Mouse (Mus musculus): ENCODE measurements around the gene Ccdc125. TPM values are rescaled to one million over a fixed set of nuclear protein-coding genes. Genes with fewer than 3 reads are reported as not detected.

Gene Ccdc125
- polyA plus RNA-seq, 1 experiment from 2014 or later: 3.2 TPM

DNA sequence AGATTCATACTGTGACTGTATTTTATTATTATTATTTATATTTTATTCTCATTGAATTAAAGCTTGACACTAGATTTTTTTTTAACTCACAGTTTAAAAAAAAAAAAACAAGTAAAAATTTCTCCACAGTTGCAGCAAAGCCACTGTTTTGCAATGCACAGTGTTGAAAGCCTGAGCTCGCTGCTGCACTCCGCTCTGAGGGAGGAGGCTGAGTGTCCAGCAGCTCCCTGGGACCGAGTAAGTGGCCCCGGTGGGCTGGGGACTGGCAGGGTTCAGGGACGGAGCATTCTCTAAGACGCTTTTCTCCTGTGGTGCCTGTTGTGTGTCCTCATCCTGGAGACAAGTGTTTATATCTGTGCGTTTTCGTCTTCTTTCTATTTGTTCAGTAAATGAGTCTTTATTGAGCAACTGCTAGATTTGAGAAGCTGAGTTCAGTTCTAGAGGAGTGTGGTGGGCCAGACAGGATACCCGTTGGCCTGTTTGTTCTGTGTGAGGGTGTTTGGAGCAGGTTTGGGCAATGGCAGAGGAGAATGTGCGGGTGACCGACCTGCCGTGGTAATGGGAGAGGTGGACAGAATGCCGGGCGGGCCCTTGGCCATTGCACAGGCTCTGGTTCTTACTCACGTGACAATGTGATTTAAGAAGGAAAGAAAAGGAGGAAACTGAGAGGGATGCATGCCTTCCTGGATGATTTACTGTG is 6.6 kb downstream of the Ccdc125 start:
- Histone ChIP-seq H3K36me3 (ENCODE audit: control insufficient read depth, insufficient read depth) (no peaks in the 10 kb centered on the region), H3K4me3 (ENCODE audit: low read depth, low read length) (no peak overlapping the region), H3K27ac (ENCODE audit: low read depth, low read length) (no peak overlapping the region), H3K4me1 (replicated peaks; ENCODE audit: control insufficient read depth, insufficient read depth, low read length) (no peaks in the 10 kb centered on the region), H3K4me2 (replicated peaks; ENCODE audit: low read depth) (no peak overlapping the region), H3K9ac (ENCODE audit: low read depth, low read length) (no peak overlapping the region), H3K27me3 (replicated peaks; ENCODE audit: control insufficient read depth, insufficient read depth, low read length) (no peaks in the 10 kb centered on the region), H3K9me3 (ENCODE audit: control insufficient read depth) (no peaks in the 10 kb centered on the region)
- no peak for ATAC-seq
- 82% methylated on average over 15 of the region's 15 CpGs for WGBS
- no peak for TF ChIP-seq CTCF (IDR thresholded peaks at IDR 0.05; ENCODE audit: low read depth)

DNA sequence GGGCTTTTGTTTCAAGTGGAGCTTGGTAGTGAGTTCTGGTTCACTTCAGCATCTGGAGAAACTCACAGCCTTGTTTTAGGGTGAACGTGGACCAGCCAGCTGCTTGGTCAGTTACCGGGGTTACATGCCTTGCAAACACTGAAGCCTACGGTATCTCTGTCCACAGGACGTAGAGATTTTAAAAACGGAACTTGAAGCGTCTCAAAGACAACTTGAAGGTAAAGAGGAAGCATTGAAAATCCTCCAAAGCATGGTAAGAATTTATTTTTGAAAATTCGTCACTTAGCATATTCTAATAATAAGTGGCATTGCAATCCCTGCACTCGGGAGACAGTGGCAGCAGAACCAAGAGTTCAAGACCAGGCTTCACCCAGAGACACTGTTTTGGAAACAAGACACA is 12.1 kb downstream of the Ccdc125 start:
- no peak for TF ChIP-seq CTCF (IDR thresholded peaks at IDR 0.05; ENCODE audit: low read depth)
- no peak overlapping the region for H3K4me3 ChIP-seq (ENCODE audit: low read depth, low read length)
- no peaks in the 10 kb centered on the region for H3K36me3 ChIP-seq (ENCODE audit: control insufficient read depth, insufficient read depth)
- no peak overlapping the region for H3K4me2 ChIP-seq (replicated peaks; ENCODE audit: low read depth)
- no peak overlapping the region for H3K9ac ChIP-seq (ENCODE audit: low read depth, low read length)
- no peak for ATAC-seq
- no peaks in the 10 kb centered on the region for H3K4me1 ChIP-seq (replicated peaks; ENCODE audit: control insufficient read depth, insufficient read depth, low read length)
- WGBS: 92% methylated on average over 8 of the region's 8 CpGs
- no peaks in the 10 kb centered on the region for H3K9me3 ChIP-seq (ENCODE audit: control insufficient read depth)
- no peaks in the 10 kb centered on the region for H3K27me3 ChIP-seq (replicated peaks; ENCODE audit: control insufficient read depth, insufficient read depth, low read length)
- H3K27ac ChIP-seq (ENCODE audit: low read depth, low read length): no peak overlapping the region

DNA sequence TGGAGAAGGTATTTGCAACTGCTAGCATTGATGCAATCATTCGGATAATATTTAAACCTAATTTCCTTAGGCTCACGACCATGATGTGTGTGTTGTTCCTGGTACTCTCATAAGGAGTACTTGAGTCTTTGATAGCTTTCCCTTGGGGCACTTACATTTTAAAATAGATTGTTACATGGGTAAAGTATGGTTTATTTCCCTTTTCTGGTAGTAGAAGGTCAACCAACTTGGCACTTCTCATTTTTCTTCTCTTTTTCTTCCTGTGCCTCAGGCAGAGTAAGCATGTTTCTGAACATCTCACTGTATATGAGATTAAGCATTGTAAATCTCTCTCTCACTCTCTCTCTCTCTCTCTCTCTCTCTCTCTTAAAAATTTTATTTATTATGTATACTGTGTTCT is 13.3 kb downstream of the Ccdc125 start:
- Histone ChIP-seq H3K36me3 (ENCODE audit: control insufficient read depth, insufficient read depth) (no peaks in the 10 kb centered on the region), H3K27ac (ENCODE audit: low read depth, low read length) (no peak overlapping the region), H3K9me3 (ENCODE audit: control insufficient read depth) (no peaks in the 10 kb centered on the region), H3K9ac (ENCODE audit: low read depth, low read length) (no peak overlapping the region), H3K4me1 (replicated peaks; ENCODE audit: control insufficient read depth, insufficient read depth, low read length) (no peaks in the 10 kb centered on the region), H3K4me2 (replicated peaks; ENCODE audit: low read depth) (no peak overlapping the region), H3K27me3 (replicated peaks; ENCODE audit: control insufficient read depth, insufficient read depth, low read length) (no peaks in the 10 kb centered on the region), H3K4me3 (ENCODE audit: low read depth, low read length) (no peak overlapping the region)
- ATAC-seq: no peak
- 57% methylated on average over 2 of the region's 2 CpGs for WGBS
- no peak for TF ChIP-seq CTCF (IDR thresholded peaks at IDR 0.05; ENCODE audit: low read depth)

DNA sequence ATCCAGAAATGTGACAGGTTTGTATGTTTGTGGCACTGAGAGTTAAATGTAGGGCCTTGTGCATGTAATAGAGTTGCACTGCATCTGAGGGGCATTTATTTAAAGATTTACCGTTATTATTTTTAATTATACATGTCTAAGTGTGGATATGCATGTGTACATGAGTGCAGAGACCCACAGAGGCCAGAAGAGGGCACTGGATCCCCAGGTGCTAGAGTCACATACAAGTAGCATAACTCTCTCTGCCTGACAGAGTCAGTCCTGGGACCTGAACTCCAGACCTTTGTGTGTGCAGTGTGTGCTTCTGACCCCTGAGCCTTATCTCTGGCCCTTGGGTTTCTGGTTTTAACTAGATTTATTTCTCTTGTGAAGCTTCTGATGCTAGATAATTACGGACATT is 14.8 kb downstream of the Ccdc125 start:
- no peak overlapping the region for H3K9ac ChIP-seq (ENCODE audit: low read depth, low read length)
- no peaks in the 10 kb centered on the region for H3K4me1 ChIP-seq (replicated peaks; ENCODE audit: control insufficient read depth, insufficient read depth, low read length)
- no peaks in the 10 kb centered on the region for H3K36me3 ChIP-seq (ENCODE audit: control insufficient read depth, insufficient read depth)
- H3K4me3 ChIP-seq (ENCODE audit: low read depth, low read length): no peak overlapping the region
- TF ChIP-seq CTCF (IDR thresholded peaks at IDR 0.05; ENCODE audit: low read depth): peak; percentile 65
- no peaks in the 10 kb centered on the region for H3K27me3 ChIP-seq (replicated peaks; ENCODE audit: control insufficient read depth, insufficient read depth, low read length)
- H3K9me3 ChIP-seq (ENCODE audit: control insufficient read depth): no peaks in the 10 kb centered on the region
- H3K4me2 ChIP-seq (replicated peaks; ENCODE audit: low read depth): no peak overlapping the region
- no peak overlapping the region for H3K27ac ChIP-seq (ENCODE audit: low read depth, low read length)
- ATAC-seq: no peak
- WGBS: 69% methylated on average over 2 of the region's 2 CpGs

DNA sequence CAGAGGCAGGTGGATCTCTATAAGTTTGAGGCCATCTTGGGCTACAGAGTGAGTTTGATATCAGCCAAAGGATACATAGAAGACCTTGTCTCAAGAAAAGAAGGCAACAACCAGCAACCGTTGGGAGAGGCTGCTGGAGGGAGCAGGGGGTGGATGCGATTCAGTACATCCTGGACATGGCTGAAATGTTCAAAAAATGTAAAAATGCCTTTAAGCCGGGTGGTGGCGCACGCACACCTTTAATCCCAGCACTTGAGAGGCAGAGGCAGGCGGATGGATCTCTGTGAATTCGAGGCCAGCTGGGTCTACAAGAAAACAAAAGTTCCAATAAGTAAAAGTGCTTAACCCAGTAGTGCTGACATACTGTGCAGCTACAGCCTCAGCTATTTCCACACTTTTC is 18.0 kb downstream of the Ccdc125 start:
- no peak overlapping the region for H3K4me2 ChIP-seq (replicated peaks; ENCODE audit: low read depth)
- no peak overlapping the region for H3K9ac ChIP-seq (ENCODE audit: low read depth, low read length)
- peak; percentile 16 for TF ChIP-seq CTCF (IDR thresholded peaks at IDR 0.05; ENCODE audit: low read depth)
- no peaks in the 10 kb centered on the region for H3K9me3 ChIP-seq (ENCODE audit: control insufficient read depth)
- no peak for ATAC-seq
- H3K27me3 ChIP-seq (replicated peaks; ENCODE audit: control insufficient read depth, insufficient read depth, low read length): no peaks in the 10 kb centered on the region
- WGBS: 71% methylated on average over 7 of the region's 7 CpGs
- H3K4me3 ChIP-seq (ENCODE audit: low read depth, low read length): no peak overlapping the region
- H3K36me3 ChIP-seq (ENCODE audit: control insufficient read depth, insufficient read depth): no peaks in the 10 kb centered on the region
- H3K27ac ChIP-seq (ENCODE audit: low read depth, low read length): no peak overlapping the region
- no peaks in the 10 kb centered on the region for H3K4me1 ChIP-seq (replicated peaks; ENCODE audit: control insufficient read depth, insufficient read depth, low read length)

DNA sequence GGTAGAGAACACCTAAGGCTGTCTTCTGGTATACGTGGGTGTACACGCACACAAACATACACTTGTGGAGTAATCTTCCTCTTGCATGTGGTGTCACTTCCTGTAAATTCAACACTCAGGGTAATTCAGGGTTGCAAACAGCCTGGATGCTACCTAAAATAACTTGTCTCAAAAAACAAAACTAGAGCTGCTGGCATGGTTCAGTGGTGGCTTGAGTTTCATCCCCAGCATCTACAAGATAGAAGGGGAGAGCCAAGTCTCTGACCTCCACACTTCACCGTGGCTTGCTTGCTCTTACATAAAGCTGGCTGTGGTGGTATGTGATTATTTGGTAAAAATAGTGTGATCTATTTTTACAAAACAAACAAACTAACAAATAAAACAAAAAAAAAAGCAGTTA is 28.0 kb downstream of the Ccdc125 start:
- Histone ChIP-seq H3K9ac (ENCODE audit: low read depth, low read length) (no peak overlapping the region), H3K4me3 (ENCODE audit: low read depth, low read length) (no peak overlapping the region), H3K27me3 (replicated peaks; ENCODE audit: control insufficient read depth, insufficient read depth, low read length) (no peaks in the 10 kb centered on the region), H3K4me2 (replicated peaks; ENCODE audit: low read depth) (no peak overlapping the region), H3K4me1 (replicated peaks; ENCODE audit: control insufficient read depth, insufficient read depth, low read length) (no peaks in the 10 kb centered on the region), H3K9me3 (ENCODE audit: control insufficient read depth) (no peaks in the 10 kb centered on the region), H3K27ac (ENCODE audit: low read depth, low read length) (no peak overlapping the region), H3K36me3 (ENCODE audit: control insufficient read depth, insufficient read depth) (peaks cover 63% of the 10 kb centered on the region)
- TF ChIP-seq CTCF (IDR thresholded peaks at IDR 0.05; ENCODE audit: low read depth): no peak
- WGBS: 90% methylated on average over 3 of the region's 3 CpGs
- no peak for ATAC-seq

DNA sequence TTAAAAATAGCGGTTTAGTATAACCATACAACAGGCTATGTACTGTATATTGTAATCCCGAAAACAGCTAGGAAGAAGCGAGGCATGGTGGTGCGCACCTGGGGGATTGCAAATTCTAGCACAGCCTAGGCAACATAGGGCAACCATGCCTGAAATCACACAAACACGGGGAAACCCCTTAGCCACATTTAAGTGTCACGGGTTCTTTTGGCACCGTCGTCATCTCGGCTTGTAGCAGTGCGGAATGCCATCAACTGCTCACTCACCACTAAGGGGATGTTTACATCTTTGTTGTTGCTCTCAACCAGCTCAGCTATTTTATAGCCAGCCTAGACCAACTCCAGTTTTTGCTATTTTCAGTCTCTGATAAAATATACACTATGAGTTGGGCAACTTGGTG is 29.3 kb downstream of the Ccdc125 start:
- Histone ChIP-seq H3K27ac (ENCODE audit: low read depth, low read length) (no peak overlapping the region), H3K4me1 (replicated peaks; ENCODE audit: control insufficient read depth, insufficient read depth, low read length) (no peaks in the 10 kb centered on the region), H3K4me2 (replicated peaks; ENCODE audit: low read depth) (no peak overlapping the region), H3K9ac (ENCODE audit: low read depth, low read length) (no peak overlapping the region), H3K36me3 (ENCODE audit: control insufficient read depth, insufficient read depth) (peaks cover 73% of the 10 kb centered on the region), H3K9me3 (ENCODE audit: control insufficient read depth) (no peaks in the 10 kb centered on the region), H3K4me3 (ENCODE audit: low read depth, low read length) (no peak overlapping the region), H3K27me3 (replicated peaks; ENCODE audit: control insufficient read depth, insufficient read depth, low read length) (no peaks in the 10 kb centered on the region)
- 93% methylated on average over 10 of the region's 10 CpGs for WGBS
- ATAC-seq: no peak
- no peak for TF ChIP-seq CTCF (IDR thresholded peaks at IDR 0.05; ENCODE audit: low read depth)
